Mouse (Mus musculus) cerebellum, adult 9-10 months (tissue): ENCODE results near the gene Tgfbr1.
"Not testable (repeated sequence)": the region's sequence is repeated elsewhere in the genome, so short reads cannot be mapped to it uniquely, and the experiment has no call there.

Experiments used
- DNase-seq: peaks from one replicate; pipeline ENCODE4 v3.0.0; 2022

Tgfbr1 gene

GRCm38 (mm10) chr4:47351386-47352049 is 1.5 kb upstream of the Tgfbr1 start:
- DNase-seq = peak; percentile 29

- DNase-seq = peak; percentile 17
Observed at GRCm38 (mm10) chr4:47352061-47352661, 861 bp upstream of the Tgfbr1 start.

- peak; percentile 10 for DNase-seq
Observed at GRCm38 (mm10) chr4:47353416-47354111, 542 bp downstream of the Tgfbr1 start.

- no peak for DNase-seq
Observed at GRCm38 (mm10) chr4:47354304-47354703, 1.3 kb downstream of the Tgfbr1 start.

- no peak for DNase-seq
Observed at GRCm38 (mm10) chr4:47362662-47363061, 9.6 kb downstream of the Tgfbr1 start.

GRCm38 (mm10) chr4:47363134-47363533 is 10.1 kb downstream of the Tgfbr1 start:
- DNase-seq = no peak

GRCm38 (mm10) chr4:47368717-47369116 is 15.7 kb downstream of the Tgfbr1 start:
- no peak for DNase-seq

- DNase-seq = no peak
Observed at GRCm38 (mm10) chr4:47378716-47379115, 25.7 kb downstream of the Tgfbr1 start.

GRCm38 (mm10) chr4:47382426-47382825 is 29.4 kb downstream of the Tgfbr1 start:
- no peak for DNase-seq

- not testable (repeated sequence) for DNase-seq
Observed at GRCm38 (mm10) chr4:47391926-47392325, 38.9 kb downstream of the Tgfbr1 start.

GRCm38 (mm10) chr4:47396251-47396650 is 43.2 kb downstream of the Tgfbr1 start:
- DNase-seq = no peak

GRCm38 (mm10) chr4:47397951-47398687 is 45.1 kb downstream of the Tgfbr1 start:
- no peak for DNase-seq

- peak; percentile 43 for DNase-seq
Observed at GRCm38 (mm10) chr4:47399824-47400223, 46.8 kb downstream of the Tgfbr1 start.

- no peak for DNase-seq
Observed at GRCm38 (mm10) chr4:47400314-47400713, 47.3 kb downstream of the Tgfbr1 start.

- DNase-seq = no peak
Observed at GRCm38 (mm10) chr4:47402200-47402599, 49.2 kb downstream of the Tgfbr1 start.

GRCm38 (mm10) chr4:47404536-47404935 is 51.5 kb downstream of the Tgfbr1 start:
- no peak for DNase-seq

GRCm38 (mm10) chr4:47407161-47407560 is 54.1 kb downstream of the Tgfbr1 start:
- DNase-seq = no peak

- no peak for DNase-seq
Observed at GRCm38 (mm10) chr4:47417871-47418270, 64.8 kb downstream of the Tgfbr1 start.

- no peak for DNase-seq
Observed at GRCm38 (mm10) chr4:47419268-47419973, 66.4 kb downstream of the Tgfbr1 start.

- DNase-seq = no peak
Observed at GRCm38 (mm10) chr4:47420191-47420590, 67.2 kb downstream of the Tgfbr1 start.

- DNase-seq = no peak
Observed at GRCm38 (mm10) chr4:47422194-47422593, 69.2 kb downstream of the Tgfbr1 start.

GRCm38 (mm10) chr4:47422946-47423345 is 69.9 kb downstream of the Tgfbr1 start:
- DNase-seq = no peak

GRCm38 (mm10) chr4:47424376-47424775 is 71.4 kb downstream of the Tgfbr1 start:
- DNase-seq = no peak
